Mouse (Mus musculus) liver, adult 2 months (tissue): ENCODE data around the gene Tox2.

Source experiments
- CTCF ChIP-seq: fragments of 200-500 bp; IDR thresholded peaks from 2 replicates; pipeline ENCODE4 v1.5.1; 2011; ENCODE audit warnings: low read depth, low read length, control low read depth
- POLR2A ChIP-seq: fragments of 200-500 bp; IDR thresholded peaks from 2 replicates; pipeline ENCODE4 v1.6.1; 2011; ENCODE audit warnings: low read length, control low read depth; ENCODE audit not compliant: insufficient read depth; ENCODE audit errors: extremely low read depth

- no peak for TF ChIP-seq CTCF
- TF ChIP-seq POLR2A = no peak
Measured at GRCm38 (mm10) chr2:163362940-163363921, 160.3 kb downstream of the Tox2 start.
